Mouse (Mus musculus): ENCODE data around the gene Osbpl6. TPM values are rescaled to one million over a fixed set of nuclear protein-coding genes. Genes with fewer than 3 reads are reported as not detected.
A peak's percentile ranks its signal among the peaks of the same experiment; 100 is the strongest.

Osbpl6 gene
- polyA plus RNA-seq, 1 experiment from 2014 or later: 35.9 TPM

- ATAC-seq (ENCODE audit: low FRiP score): peak; percentile 58
- Histone ChIP-seq H3K9ac (replicated peaks) (no peak overlapping the region), H3K4me1 (peaks cover 16% of the 10 kb centered on the region), H3K27ac (replicated peaks) (0 out of 2 replicates have a peak overlapping the region, but pooled peaks have one; percentile 19), H3K4me2 (no peak overlapping the region), H3K4me3 (replicated peaks) (no peak overlapping the region), H3K36me3 (no peaks in the 10 kb centered on the region), H3K27me3 (replicated peaks) (no peaks in the 10 kb centered on the region), H3K9me3 (replicated peaks) (no peaks in the 10 kb centered on the region)
- 30% methylated on average over 3 of the region's 3 CpGs for WGBS
Measured at GRCm38 (mm10) chr2:76429318-76429717, 23.0 kb downstream of the Osbpl6 start.

GRCm38 (mm10) chr2:76429855-76430254 is 23.5 kb downstream of the Osbpl6 start:
- Histone ChIP-seq H3K4me1 (peaks cover 16% of the 10 kb centered on the region), H3K4me2 (no peak overlapping the region), H3K9ac (replicated peaks) (no peak overlapping the region), H3K27ac (replicated peaks) (0 out of 2 replicates have a peak overlapping the region, but pooled peaks have one; percentile 25), H3K4me3 (replicated peaks) (no peak overlapping the region), H3K9me3 (replicated peaks) (no peaks in the 10 kb centered on the region), H3K36me3 (no peaks in the 10 kb centered on the region), H3K27me3 (replicated peaks) (no peaks in the 10 kb centered on the region)
- WGBS: 73% methylated on average over 5 of the region's 5 CpGs
- ATAC-seq (ENCODE audit: low FRiP score): peak; percentile 9; the same call in 1 of the 2 replicates

- Histone ChIP-seq H3K4me3 (replicated peaks) (no peak overlapping the region), H3K27me3 (replicated peaks) (no peaks in the 10 kb centered on the region), H3K9me3 (replicated peaks) (no peaks in the 10 kb centered on the region), H3K4me1 (peaks cover 16% of the 10 kb centered on the region), H3K27ac (replicated peaks) (no peak overlapping the region), H3K4me2 (no peak overlapping the region), H3K36me3 (no peaks in the 10 kb centered on the region), H3K9ac (replicated peaks) (no peak overlapping the region)
- no peak for ATAC-seq (ENCODE audit: low FRiP score)
- 87% methylated on average over 3 of the region's 3 CpGs for WGBS
Measured at GRCm38 (mm10) chr2:76430539-76430938, 24.2 kb downstream of the Osbpl6 start.

- no peaks in the 10 kb centered on the region for H3K9me3 ChIP-seq (replicated peaks)
- H3K4me3 ChIP-seq (replicated peaks): no peak overlapping the region
- no peaks in the 10 kb centered on the region for H3K27me3 ChIP-seq (replicated peaks)
- ATAC-seq (ENCODE audit: low FRiP score): no peak
- WGBS: 83% methylated on average over 7 of the region's 7 CpGs
- H3K9ac ChIP-seq (replicated peaks): no peak overlapping the region
- no peak overlapping the region for H3K4me2 ChIP-seq
- H3K36me3 ChIP-seq: no peaks in the 10 kb centered on the region
- no peak overlapping the region for H3K27ac ChIP-seq (replicated peaks)
- H3K4me1 ChIP-seq: peaks cover 35% of the 10 kb centered on the region
Measured at GRCm38 (mm10) chr2:76434224-76434623, 27.9 kb downstream of the Osbpl6 start.

GRCm38 (mm10) chr2:76435667-76436239 is 29.4 kb downstream of the Osbpl6 start:
- H3K4me2 ChIP-seq: no peak overlapping the region
- H3K27me3 ChIP-seq (replicated peaks): no peaks in the 10 kb centered on the region
- H3K9ac ChIP-seq (replicated peaks): no peak overlapping the region
- H3K9me3 ChIP-seq (replicated peaks): no peaks in the 10 kb centered on the region
- no peak for ATAC-seq (ENCODE audit: low FRiP score)
- no peak overlapping the region for H3K27ac ChIP-seq (replicated peaks)
- no peak overlapping the region for H3K4me3 ChIP-seq (replicated peaks)
- peaks cover 33% of the 10 kb centered on the region for H3K4me1 ChIP-seq
- 59% methylated on average over 7 of the region's 7 CpGs for WGBS
- no peaks in the 10 kb centered on the region for H3K36me3 ChIP-seq

GRCm38 (mm10) chr2:76437372-76437771 is 31.1 kb downstream of the Osbpl6 start:
- no peaks in the 10 kb centered on the region for H3K36me3 ChIP-seq
- H3K27ac ChIP-seq (replicated peaks): no peak overlapping the region
- H3K4me1 ChIP-seq: peaks cover 44% of the 10 kb centered on the region
- no peaks in the 10 kb centered on the region for H3K9me3 ChIP-seq (replicated peaks)
- 41% methylated on average over 2 of the region's 2 CpGs for WGBS
- ATAC-seq (ENCODE audit: low FRiP score): peak; percentile 66
- no peaks in the 10 kb centered on the region for H3K27me3 ChIP-seq (replicated peaks)
- no peak overlapping the region for H3K9ac ChIP-seq (replicated peaks)
- H3K4me2 ChIP-seq: no peak overlapping the region
- no peak overlapping the region for H3K4me3 ChIP-seq (replicated peaks)

- no peak overlapping the region for H3K4me3 ChIP-seq (replicated peaks)
- WGBS: 41% methylated on average over 2 of the region's 2 CpGs
- ATAC-seq (ENCODE audit: low FRiP score): no peak
- no peaks in the 10 kb centered on the region for H3K36me3 ChIP-seq
- H3K9ac ChIP-seq (replicated peaks): no peak overlapping the region
- no peaks in the 10 kb centered on the region for H3K27me3 ChIP-seq (replicated peaks)
- H3K9me3 ChIP-seq (replicated peaks): no peaks in the 10 kb centered on the region
- no peak overlapping the region for H3K27ac ChIP-seq (replicated peaks)
- no peak overlapping the region for H3K4me2 ChIP-seq
- peaks cover 47% of the 10 kb centered on the region for H3K4me1 ChIP-seq
Measured at GRCm38 (mm10) chr2:76439540-76439939, 33.2 kb downstream of the Osbpl6 start.

GRCm38 (mm10) chr2:76442086-76442485 is 35.8 kb downstream of the Osbpl6 start:
- Histone ChIP-seq H3K9me3 (replicated peaks) (no peaks in the 10 kb centered on the region), H3K4me3 (replicated peaks) (no peak overlapping the region), H3K4me1 (peaks cover 43% of the 10 kb centered on the region), H3K9ac (replicated peaks) (no peak overlapping the region), H3K27ac (replicated peaks) (peak overlapping the region; percentile 19), H3K27me3 (replicated peaks) (no peaks in the 10 kb centered on the region), H3K4me2 (no peak overlapping the region), H3K36me3 (no peaks in the 10 kb centered on the region)
- no peak for ATAC-seq (ENCODE audit: low FRiP score)
- 12% methylated on average over 3 of the region's 3 CpGs for WGBS

GRCm38 (mm10) chr2:76449836-76450355 is 43.6 kb downstream of the Osbpl6 start:
- H3K9ac ChIP-seq (replicated peaks): no peak overlapping the region
- H3K4me3 ChIP-seq (replicated peaks): no peak overlapping the region
- H3K4me1 ChIP-seq: no peaks in the 10 kb centered on the region
- H3K27me3 ChIP-seq (replicated peaks): no peaks in the 10 kb centered on the region
- WGBS: 78% methylated on average over 6 of the region's 6 CpGs
- no peaks in the 10 kb centered on the region for H3K9me3 ChIP-seq (replicated peaks)
- H3K36me3 ChIP-seq: no peaks in the 10 kb centered on the region
- H3K27ac ChIP-seq (replicated peaks): no peak overlapping the region
- no peak overlapping the region for H3K4me2 ChIP-seq
- ATAC-seq (ENCODE audit: low FRiP score): no peak

- no peak overlapping the region for H3K4me3 ChIP-seq (replicated peaks)
- H3K27me3 ChIP-seq (replicated peaks): no peaks in the 10 kb centered on the region
- no peak overlapping the region for H3K4me2 ChIP-seq
- H3K4me1 ChIP-seq: no peaks in the 10 kb centered on the region
- ATAC-seq (ENCODE audit: low FRiP score): no peak
- WGBS: 91% methylated on average over 5 of the region's 5 CpGs
- H3K9me3 ChIP-seq (replicated peaks): 0 out of 2 replicates have a peak, but pooled peaks cover 4% of the 10 kb centered on the region
- H3K36me3 ChIP-seq: peaks cover 4% of the 10 kb centered on the region; the same call in 1 of the 2 replicates
- H3K9ac ChIP-seq (replicated peaks): no peak overlapping the region
- H3K27ac ChIP-seq (replicated peaks): no peak overlapping the region
Measured at GRCm38 (mm10) chr2:76466723-76467122, 60.4 kb downstream of the Osbpl6 start.

GRCm38 (mm10) chr2:76468204-76468603 is 61.9 kb downstream of the Osbpl6 start:
- Histone ChIP-seq H3K9ac (replicated peaks) (no peak overlapping the region), H3K4me3 (replicated peaks) (no peak overlapping the region), H3K27ac (replicated peaks) (no peak overlapping the region), H3K36me3 (peaks cover 4% of the 10 kb centered on the region; the same call in 1 of the 2 replicates), H3K4me2 (no peak overlapping the region), H3K4me1 (no peaks in the 10 kb centered on the region), H3K9me3 (replicated peaks) (0 out of 2 replicates have a peak, but pooled peaks cover 4% of the 10 kb centered on the region), H3K27me3 (replicated peaks) (no peaks in the 10 kb centered on the region)
- ATAC-seq (ENCODE audit: low FRiP score): no peak
- WGBS: 83% methylated on average over 8 of the region's 8 CpGs

- Histone ChIP-seq H3K9me3 (replicated peaks) (0 out of 2 replicates have a peak, but pooled peaks cover 4% of the 10 kb centered on the region), H3K4me1 (no peaks in the 10 kb centered on the region), H3K4me2 (no peak overlapping the region), H3K36me3 (peaks cover 6% of the 10 kb centered on the region), H3K4me3 (replicated peaks) (no peak overlapping the region), H3K27ac (replicated peaks) (no peak overlapping the region), H3K27me3 (replicated peaks) (no peaks in the 10 kb centered on the region), H3K9ac (replicated peaks) (no peak overlapping the region)
- no peak for ATAC-seq (ENCODE audit: low FRiP score)
- 84% methylated on average over 6 of the region's 6 CpGs for WGBS
Measured at GRCm38 (mm10) chr2:76469091-76469750, 62.9 kb downstream of the Osbpl6 start.

Data from neural tube, embryonic 15.5 days (tissue).